Mouse (Mus musculus): ENCODE measurements at regions not wholly inside any gene's neighbourhood (a gene's known extent, or its start where the extent isn't known, plus 50 kb on each side); places are given as distances from the start of the nearest gene placed in this dataset.
"Not testable (repeated sequence)": the region's sequence is repeated elsewhere in the genome, so short reads cannot be mapped to it uniquely, and the experiment has no call there.

GRCm38 (mm10) chr7:138758386-138758785 is 87.5 kb upstream of the Ppp2r2d start:
- ATAC-seq (replicated peaks; ENCODE audit: insufficient number of reproducible peaks, low FRiP score, low TSS enrichment, poor library complexity, severe bottlenecking), result no peak

GRCm38 (mm10) chr7:138748442-138748841 is 97.4 kb upstream of the Ppp2r2d start:
- no peak for ATAC-seq (replicated peaks; ENCODE audit: insufficient number of reproducible peaks, low FRiP score, low TSS enrichment, poor library complexity, severe bottlenecking)

- ATAC-seq (replicated peaks; ENCODE audit: insufficient number of reproducible peaks, low FRiP score, low TSS enrichment, poor library complexity, severe bottlenecking), result no peak
These were observed 99.3 kb upstream of the Ppp2r2d start for GRCm38 (mm10) chr7:138746616-138747015.

- no peak for ATAC-seq (replicated peaks; ENCODE audit: insufficient number of reproducible peaks, low FRiP score, low TSS enrichment, poor library complexity, severe bottlenecking)
These were observed 103.4 kb upstream of the Ppp2r2d start for GRCm38 (mm10) chr7:138742516-138742845.

- ATAC-seq (replicated peaks; ENCODE audit: insufficient number of reproducible peaks, low FRiP score, low TSS enrichment, poor library complexity, severe bottlenecking), result no peak
These were observed 103.9 kb upstream of the Ppp2r2d start for GRCm38 (mm10) chr7:138741816-138742515.

GRCm38 (mm10) chr7:138734254-138734653 is 111.6 kb upstream of the Ppp2r2d start:
- no peak for ATAC-seq (replicated peaks; ENCODE audit: insufficient number of reproducible peaks, low FRiP score, low TSS enrichment, poor library complexity, severe bottlenecking)

- ATAC-seq (replicated peaks; ENCODE audit: insufficient number of reproducible peaks, low FRiP score, low TSS enrichment, poor library complexity, severe bottlenecking), result no peak
These were observed 121.0 kb upstream of the Ppp2r2d start for GRCm38 (mm10) chr7:138724829-138725228.

- ATAC-seq (replicated peaks; ENCODE audit: insufficient number of reproducible peaks, low FRiP score, low TSS enrichment, poor library complexity, severe bottlenecking), result no peak
These were observed 126.3 kb upstream of the Ppp2r2d start for GRCm38 (mm10) chr7:138719608-138720007.

GRCm38 (mm10) chr7:138719115-138719514 is 126.8 kb upstream of the Ppp2r2d start:
- ATAC-seq (replicated peaks; ENCODE audit: insufficient number of reproducible peaks, low FRiP score, low TSS enrichment, poor library complexity, severe bottlenecking), result no peak

GRCm38 (mm10) chr7:138714731-138715130 is 131.1 kb upstream of the Ppp2r2d start:
- no peak for ATAC-seq (replicated peaks; ENCODE audit: insufficient number of reproducible peaks, low FRiP score, low TSS enrichment, poor library complexity, severe bottlenecking)

GRCm38 (mm10) chr7:138708373-138708772 is 137.5 kb upstream of the Ppp2r2d start:
- ATAC-seq (replicated peaks; ENCODE audit: insufficient number of reproducible peaks, low FRiP score, low TSS enrichment, poor library complexity, severe bottlenecking), result no peak

GRCm38 (mm10) chr7:138699599-138699998 is 146.3 kb upstream of the Ppp2r2d start:
- ATAC-seq (replicated peaks; ENCODE audit: insufficient number of reproducible peaks, low FRiP score, low TSS enrichment, poor library complexity, severe bottlenecking), result not testable (repeated sequence)

GRCm38 (mm10) chr7:138682161-138682560 is 163.7 kb upstream of the Ppp2r2d start:
- ATAC-seq (replicated peaks; ENCODE audit: insufficient number of reproducible peaks, low FRiP score, low TSS enrichment, poor library complexity, severe bottlenecking), result no peak

GRCm38 (mm10) chr7:138680530-138680929 is 165.3 kb upstream of the Ppp2r2d start:
- no peak for ATAC-seq (replicated peaks; ENCODE audit: insufficient number of reproducible peaks, low FRiP score, low TSS enrichment, poor library complexity, severe bottlenecking)

GRCm38 (mm10) chr7:138679575-138679974 is 166.3 kb upstream of the Ppp2r2d start:
- no peak for ATAC-seq (replicated peaks; ENCODE audit: insufficient number of reproducible peaks, low FRiP score, low TSS enrichment, poor library complexity, severe bottlenecking)

- no peak for ATAC-seq (replicated peaks; ENCODE audit: insufficient number of reproducible peaks, low FRiP score, low TSS enrichment, poor library complexity, severe bottlenecking)
These were observed 172.9 kb upstream of the Ppp2r2d start for GRCm38 (mm10) chr7:138672959-138673358.

- no peak for ATAC-seq (replicated peaks; ENCODE audit: insufficient number of reproducible peaks, low FRiP score, low TSS enrichment, poor library complexity, severe bottlenecking)
These were observed 177.5 kb upstream of the Ppp2r2d start for GRCm38 (mm10) chr7:138668337-138668736.

GRCm38 (mm10) chr7:138660124-138660523 is 185.8 kb upstream of the Ppp2r2d start:
- no peak for ATAC-seq (replicated peaks; ENCODE audit: insufficient number of reproducible peaks, low FRiP score, low TSS enrichment, poor library complexity, severe bottlenecking)

- no peak for ATAC-seq (replicated peaks; ENCODE audit: insufficient number of reproducible peaks, low FRiP score, low TSS enrichment, poor library complexity, severe bottlenecking)
These were observed 188.4 kb upstream of the Ppp2r2d start for GRCm38 (mm10) chr7:138657521-138657920.

- no peak for ATAC-seq (replicated peaks; ENCODE audit: insufficient number of reproducible peaks, low FRiP score, low TSS enrichment, poor library complexity, severe bottlenecking)
These were observed 188.8 kb upstream of the Ppp2r2d start for GRCm38 (mm10) chr7:138657076-138657475.

GRCm38 (mm10) chr7:138655940-138656339 is 189.9 kb upstream of the Ppp2r2d start:
- ATAC-seq (replicated peaks; ENCODE audit: insufficient number of reproducible peaks, low FRiP score, low TSS enrichment, poor library complexity, severe bottlenecking), result no peak

Measured in monocyte, adult 5-6 weeks (primary cell).